Mouse (Mus musculus) G1E (cell line): ENCODE measurements around the gene Rps10.

Source experiments
- CTCF ChIP-seq: IDR thresholded peaks from 2 replicates; pipeline ENCODE4 v1.5.1; 2012; ENCODE audit warnings: low read depth, low read length, inconsistent platforms, mixed read lengths
- GATA1 ChIP-seq: IDR thresholded peaks from 2 replicates; pipeline ENCODE4 v1.6.1; 2012; ENCODE audit warnings: borderline replicate concordance, low read length, inconsistent platforms, mixed read lengths
- TAL1 ChIP-seq: conservative IDR thresholded peaks from 2 replicates; pipeline ENCODE4 v1.6.1; 2012; ENCODE audit warnings: low read depth, low read length, inconsistent platforms, mixed read lengths

- TF ChIP-seq CTCF (no peak), GATA1 (no peak), TAL1 (no peak)
Measured at GRCm38 (mm10) chr17:27657123-27657522, 20.7 kb upstream of the Rps10 start.
